Mouse (Mus musculus): Measurements from ENCODE around the gene Cep152. TPM values are rescaled to one million over a fixed set of nuclear protein-coding genes. Genes with fewer than 3 reads are reported as not detected.
A peak's percentile ranks its signal among the peaks of the same experiment; 100 is the strongest.

The Cep152 gene
- 2.1 and 2.3 TPM in 2 replicates for polyA plus RNA-seq (2012; rRNA removed)

- TF ChIP-seq CTCF (IDR thresholded peaks at IDR 0.05; ENCODE audit: control insufficient read depth, insufficient read depth, insufficient replicate concordance, low read depth, low read length): no peak
- TF ChIP-seq POLR2A (IDR thresholded peaks at IDR 0.05; ENCODE audit: control insufficient read depth, low read depth, low read length): peak; percentile 87
- Histone ChIP-seq H3K4me1 (ENCODE audit: control insufficient read depth, insufficient read depth, low read length) (peaks cover 12% of the 10 kb centered on the region), H3K27ac (ENCODE audit: control insufficient read depth, insufficient read depth, low read depth, low read length) (peak within 1 kb of the TSS; percentile 80), H3K27me3 (ENCODE audit: control insufficient read depth, insufficient read depth, low read length) (no peaks in the 10 kb centered on the region), H3K4me3 (ENCODE audit: control insufficient read depth, low read depth, low read length) (peak within 1 kb of the TSS; percentile 99), H3K36me3 (ENCODE audit: control insufficient read depth, insufficient read depth, low read length) (no peaks in the 10 kb centered on the region; the same call in 1 of the 2 replicates)
These were observed at the start of gene Cep152 for GRCm38 (mm10) chr2:125624837-125625351. Cep152 (minus strand) TSS chr2:125625113.

- Histone ChIP-seq H3K4me3 (ENCODE audit: control insufficient read depth, low read depth, low read length) (peak within 1 kb of the TSS; percentile 91), H3K4me1 (ENCODE audit: control insufficient read depth, insufficient read depth, low read length) (peaks cover 4% of the 10 kb centered on the region), H3K27ac (ENCODE audit: control insufficient read depth, insufficient read depth, low read depth, low read length) (peak within 1 kb of the TSS; percentile 91), H3K36me3 (ENCODE audit: control insufficient read depth, insufficient read depth, low read length) (no peaks in the 10 kb centered on the region), H3K27me3 (ENCODE audit: control insufficient read depth, insufficient read depth, low read length) (no peaks in the 10 kb centered on the region)
- TF ChIP-seq CTCF (IDR thresholded peaks at IDR 0.05; ENCODE audit: control insufficient read depth, insufficient read depth, insufficient replicate concordance, low read depth, low read length) (no peak), POLR2A (IDR thresholded peaks at IDR 0.05; ENCODE audit: control insufficient read depth, low read depth, low read length) (peak; percentile 14; the same call in 1 of the 2 replicates)
These were observed 48.2 kb upstream of the Cep152 start, which contains the start of gene Eid1 for GRCm38 (mm10) chr2:125672957-125673631. Eid1 (plus strand) TSS chr2:125673095.

- no peaks in the 10 kb centered on the region for H3K27me3 ChIP-seq (ENCODE audit: control insufficient read depth, insufficient read depth, low read length)
- H3K36me3 ChIP-seq (ENCODE audit: control insufficient read depth, insufficient read depth, low read length): no peaks in the 10 kb centered on the region
- peak; percentile 51 for TF ChIP-seq POLR2A (IDR thresholded peaks at IDR 0.05; ENCODE audit: control insufficient read depth, low read depth, low read length)
- no peak for TF ChIP-seq CTCF (IDR thresholded peaks at IDR 0.05; ENCODE audit: control insufficient read depth, insufficient read depth, insufficient replicate concordance, low read depth, low read length)
- H3K27ac ChIP-seq (ENCODE audit: control insufficient read depth, insufficient read depth, low read depth, low read length): peak overlapping the region; percentile 91
- peak overlapping the region; percentile 91 for H3K4me3 ChIP-seq (ENCODE audit: control insufficient read depth, low read depth, low read length)
- peaks cover 4% of the 10 kb centered on the region for H3K4me1 ChIP-seq (ENCODE audit: control insufficient read depth, insufficient read depth, low read length)
These were observed 47.6 kb upstream of the Cep152 start for GRCm38 (mm10) chr2:125672568-125672956.

GRCm38 (mm10) chr2:125670846-125671245 is 45.9 kb upstream of the Cep152 start:
- H3K27me3 ChIP-seq (ENCODE audit: control insufficient read depth, insufficient read depth, low read length): no peaks in the 10 kb centered on the region
- H3K4me1 ChIP-seq (ENCODE audit: control insufficient read depth, insufficient read depth, low read length): peaks cover 4% of the 10 kb centered on the region
- TF ChIP-seq CTCF (IDR thresholded peaks at IDR 0.05; ENCODE audit: control insufficient read depth, insufficient read depth, insufficient replicate concordance, low read depth, low read length): no peak
- no peak for TF ChIP-seq POLR2A (IDR thresholded peaks at IDR 0.05; ENCODE audit: control insufficient read depth, low read depth, low read length)

GRCm38 (mm10) chr2:125667721-125668120 is 42.8 kb upstream of the Cep152 start:
- TF ChIP-seq POLR2A (IDR thresholded peaks at IDR 0.05; ENCODE audit: control insufficient read depth, low read depth, low read length) (no peak), CTCF (IDR thresholded peaks at IDR 0.05; ENCODE audit: control insufficient read depth, insufficient read depth, insufficient replicate concordance, low read depth, low read length) (no peak)
- no peak overlapping the region for H3K4me3 ChIP-seq (ENCODE audit: control insufficient read depth, low read depth, low read length)
- H3K36me3 ChIP-seq (ENCODE audit: control insufficient read depth, insufficient read depth, low read length): no peaks in the 10 kb centered on the region
- peaks cover 4% of the 10 kb centered on the region for H3K4me1 ChIP-seq (ENCODE audit: control insufficient read depth, insufficient read depth, low read length)
- H3K27me3 ChIP-seq (ENCODE audit: control insufficient read depth, insufficient read depth, low read length): no peaks in the 10 kb centered on the region
- H3K27ac ChIP-seq (ENCODE audit: control insufficient read depth, insufficient read depth, low read depth, low read length): no peak overlapping the region

More at GRCm38 (mm10) chr2:125670846-125671245, 45.9 kb upstream of the Cep152 start:
- H3K4me3 ChIP-seq (ENCODE audit: control insufficient read depth, low read depth, low read length): no peak overlapping the region
- H3K36me3 ChIP-seq (ENCODE audit: control insufficient read depth, insufficient read depth, low read length): no peaks in the 10 kb centered on the region
- no peak overlapping the region for H3K27ac ChIP-seq (ENCODE audit: control insufficient read depth, insufficient read depth, low read depth, low read length)

GRCm38 (mm10) chr2:125667184-125667583 is 42.3 kb upstream of the Cep152 start:
- Histone ChIP-seq H3K27me3 (ENCODE audit: control insufficient read depth, insufficient read depth, low read length) (no peaks in the 10 kb centered on the region), H3K4me3 (ENCODE audit: control insufficient read depth, low read depth, low read length) (no peak overlapping the region), H3K27ac (ENCODE audit: control insufficient read depth, insufficient read depth, low read depth, low read length) (no peak overlapping the region), H3K36me3 (ENCODE audit: control insufficient read depth, insufficient read depth, low read length) (no peaks in the 10 kb centered on the region), H3K4me1 (ENCODE audit: control insufficient read depth, insufficient read depth, low read length) (peaks cover 2% of the 10 kb centered on the region)
- no peak for TF ChIP-seq POLR2A (IDR thresholded peaks at IDR 0.05; ENCODE audit: control insufficient read depth, low read depth, low read length)
- no peak for TF ChIP-seq CTCF (IDR thresholded peaks at IDR 0.05; ENCODE audit: control insufficient read depth, insufficient read depth, insufficient replicate concordance, low read depth, low read length)

GRCm38 (mm10) chr2:125666668-125667067 is 41.8 kb upstream of the Cep152 start:
- no peak overlapping the region for H3K4me3 ChIP-seq (ENCODE audit: control insufficient read depth, low read depth, low read length)
- no peaks in the 10 kb centered on the region for H3K36me3 ChIP-seq (ENCODE audit: control insufficient read depth, insufficient read depth, low read length)
- H3K27me3 ChIP-seq (ENCODE audit: control insufficient read depth, insufficient read depth, low read length): no peaks in the 10 kb centered on the region
- no peak overlapping the region for H3K27ac ChIP-seq (ENCODE audit: control insufficient read depth, insufficient read depth, low read depth, low read length)
- TF ChIP-seq POLR2A (IDR thresholded peaks at IDR 0.05; ENCODE audit: control insufficient read depth, low read depth, low read length): no peak
- no peak for TF ChIP-seq CTCF (IDR thresholded peaks at IDR 0.05; ENCODE audit: control insufficient read depth, insufficient read depth, insufficient replicate concordance, low read depth, low read length)
- H3K4me1 ChIP-seq (ENCODE audit: control insufficient read depth, insufficient read depth, low read length): no peaks in the 10 kb centered on the region
